Mouse (Mus musculus): Measurements from ENCODE around the gene Rap1b. TPM values are rescaled to one million over a fixed set of nuclear protein-coding genes. Genes with fewer than 3 reads are reported as not detected.

Rap1b gene
- total and polyA plus RNA-seq, 2 experiments from 2014 or later, result 66.0 to 140 TPM

DNA sequence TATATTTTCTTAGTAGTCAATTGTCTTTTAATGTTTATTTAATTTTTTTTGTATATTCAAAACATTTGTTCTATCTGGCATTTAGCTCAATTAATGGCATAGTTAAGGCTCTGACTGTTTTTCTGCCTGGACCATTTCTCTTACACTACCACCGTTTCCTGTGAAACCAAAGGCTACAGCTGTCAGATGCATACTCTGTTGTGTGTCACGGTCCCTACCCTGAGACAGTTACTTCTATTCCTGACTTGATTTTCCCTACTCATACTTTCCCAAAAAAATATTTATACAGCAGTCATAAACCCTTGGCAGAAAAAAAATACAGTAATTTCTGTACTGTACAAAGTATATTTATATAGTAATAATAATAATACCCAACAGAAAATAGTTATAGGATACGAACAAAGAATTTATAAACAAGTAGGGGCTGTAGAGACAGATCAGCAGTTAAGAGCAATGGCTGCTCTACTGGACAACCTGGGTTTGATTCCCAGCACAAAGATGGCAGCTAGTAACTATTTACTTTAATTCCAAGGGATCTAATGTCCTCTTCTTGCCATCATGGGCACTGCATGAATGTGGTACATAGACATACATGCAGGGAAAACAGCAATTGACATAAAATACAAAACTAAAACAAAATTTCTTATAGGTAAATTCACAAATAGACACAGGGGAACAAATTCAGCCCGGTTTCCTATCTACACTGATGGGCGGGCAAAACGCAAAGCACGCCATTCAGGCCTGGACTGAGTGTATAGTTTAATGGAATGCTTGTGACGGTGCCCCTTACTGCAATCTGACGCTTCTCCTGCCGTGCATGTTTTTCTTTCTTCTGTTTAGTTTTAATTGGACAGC lies 78.3 kb downstream of the Rap1b start:
- H3K4me3 ChIP-seq (ENCODE audit: low read depth, low read length), result no peak overlapping the region
- no peak for DNase-seq (ENCODE audit: low spot score)
- H3K27me3 ChIP-seq (ENCODE audit: insufficient read depth, low read length), result no peaks in the 10 kb centered on the region
- no peak overlapping the region for H3K27ac ChIP-seq (ENCODE audit: low read depth, low read length)
- H3K9ac ChIP-seq (replicated peaks; ENCODE audit: low read length, poor library complexity, severe bottlenecking), result no peak overlapping the region
- no peaks in the 10 kb centered on the region for H3K4me1 ChIP-seq (ENCODE audit: insufficient read depth, low read length)
- ATAC-seq (ENCODE audit: low FRiP score), result no peak
- TF ChIP-seq CTCF (IDR thresholded peaks at IDR 0.05), result no peak
- no peak overlapping the region for H3K4me2 ChIP-seq (ENCODE audit: low read depth, low read length, poor library complexity, severe bottlenecking)
- 92% methylated on average over 10 of the region's 10 CpGs for WGBS
- H3K36me3 ChIP-seq (ENCODE audit: insufficient read depth, low read length), result peaks cover 41% of the 10 kb centered on the region
- no peaks in the 10 kb centered on the region for H3K9me3 ChIP-seq (ENCODE audit: low read length)

DNA sequence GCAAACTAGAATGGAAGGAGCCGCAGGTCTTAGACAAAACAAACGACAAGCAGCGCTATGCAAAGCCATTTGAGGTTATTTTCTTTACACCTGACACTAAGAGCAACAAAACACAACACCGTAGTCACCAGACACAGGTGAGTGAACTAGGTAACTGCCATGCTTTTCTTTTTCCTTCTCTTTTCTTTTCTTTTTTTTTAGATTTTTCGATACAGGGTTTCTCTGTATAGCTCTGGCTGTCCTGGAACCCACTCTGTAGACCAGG lies 79.0 kb downstream of the Rap1b start:
- ATAC-seq (ENCODE audit: low FRiP score) (no peak), DNase-seq (ENCODE audit: low spot score) (no peak)
- H3K9ac ChIP-seq (replicated peaks; ENCODE audit: low read length, poor library complexity, severe bottlenecking), result no peak overlapping the region
- H3K4me2 ChIP-seq (ENCODE audit: low read depth, low read length, poor library complexity, severe bottlenecking), result no peak overlapping the region
- WGBS, result 98% methylated on average over 5 of the region's 5 CpGs
- no peak for TF ChIP-seq CTCF (IDR thresholded peaks at IDR 0.05)
- no peak overlapping the region for H3K27ac ChIP-seq (ENCODE audit: low read depth, low read length)
- no peak overlapping the region for H3K4me3 ChIP-seq (ENCODE audit: low read depth, low read length)
- H3K36me3 ChIP-seq (ENCODE audit: insufficient read depth, low read length), result peaks cover 37% of the 10 kb centered on the region
- no peaks in the 10 kb centered on the region for H3K27me3 ChIP-seq (ENCODE audit: insufficient read depth, low read length)
- no peaks in the 10 kb centered on the region for H3K4me1 ChIP-seq (ENCODE audit: insufficient read depth, low read length)
- H3K9me3 ChIP-seq (ENCODE audit: low read length), result no peaks in the 10 kb centered on the region

DNA sequence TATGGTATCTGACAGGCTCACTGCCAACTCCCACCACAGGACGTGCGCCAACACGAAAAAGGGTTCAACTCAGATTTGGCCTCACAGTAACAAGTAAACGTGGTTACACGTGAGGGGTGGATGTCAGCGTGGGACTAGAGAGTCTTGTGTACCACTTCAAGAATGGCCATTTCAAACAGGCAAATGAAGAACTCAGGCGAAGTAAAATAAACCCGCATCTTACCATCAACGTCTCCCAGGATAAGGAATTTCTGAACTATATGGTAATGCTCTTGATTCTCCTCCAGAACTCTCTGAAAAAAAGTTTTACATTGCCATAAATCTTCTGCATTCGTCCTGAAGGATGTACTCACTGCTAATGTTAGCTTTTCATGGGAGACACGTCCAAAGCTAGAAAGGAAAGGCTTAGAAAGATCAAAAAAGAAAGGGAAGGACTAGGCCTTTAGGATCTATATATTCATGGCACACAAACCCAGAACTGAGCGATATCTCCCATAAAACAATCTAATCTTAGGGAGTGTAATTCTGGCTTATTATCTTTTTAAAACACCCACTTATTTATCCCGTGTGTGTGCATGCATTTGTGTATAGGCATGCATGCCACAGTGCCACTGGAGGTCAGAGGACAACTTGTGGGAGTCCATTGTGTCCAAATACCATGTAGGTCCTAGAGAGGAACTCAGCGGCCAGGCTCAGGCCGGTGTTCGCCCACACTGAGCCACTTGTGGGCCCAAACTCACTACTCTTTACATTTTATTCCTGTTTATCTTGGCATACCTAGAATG lies 79.5 kb downstream of the Rap1b start:
- Histone ChIP-seq H3K4me3 (ENCODE audit: low read depth, low read length) (no peak overlapping the region), H3K9me3 (ENCODE audit: low read length) (no peaks in the 10 kb centered on the region), H3K36me3 (ENCODE audit: insufficient read depth, low read length) (peaks cover 37% of the 10 kb centered on the region), H3K4me1 (ENCODE audit: insufficient read depth, low read length) (no peaks in the 10 kb centered on the region), H3K27me3 (ENCODE audit: insufficient read depth, low read length) (no peaks in the 10 kb centered on the region), H3K9ac (replicated peaks; ENCODE audit: low read length, poor library complexity, severe bottlenecking) (no peak overlapping the region), H3K27ac (ENCODE audit: low read depth, low read length) (no peak overlapping the region), H3K4me2 (ENCODE audit: low read depth, low read length, poor library complexity, severe bottlenecking) (no peak overlapping the region)
- no peak for ATAC-seq (ENCODE audit: low FRiP score)
- TF ChIP-seq CTCF (IDR thresholded peaks at IDR 0.05), result no peak
- DNase-seq (ENCODE audit: low spot score), result no peak
- 94% methylated on average over 16 of the region's 16 CpGs for WGBS

DNA sequence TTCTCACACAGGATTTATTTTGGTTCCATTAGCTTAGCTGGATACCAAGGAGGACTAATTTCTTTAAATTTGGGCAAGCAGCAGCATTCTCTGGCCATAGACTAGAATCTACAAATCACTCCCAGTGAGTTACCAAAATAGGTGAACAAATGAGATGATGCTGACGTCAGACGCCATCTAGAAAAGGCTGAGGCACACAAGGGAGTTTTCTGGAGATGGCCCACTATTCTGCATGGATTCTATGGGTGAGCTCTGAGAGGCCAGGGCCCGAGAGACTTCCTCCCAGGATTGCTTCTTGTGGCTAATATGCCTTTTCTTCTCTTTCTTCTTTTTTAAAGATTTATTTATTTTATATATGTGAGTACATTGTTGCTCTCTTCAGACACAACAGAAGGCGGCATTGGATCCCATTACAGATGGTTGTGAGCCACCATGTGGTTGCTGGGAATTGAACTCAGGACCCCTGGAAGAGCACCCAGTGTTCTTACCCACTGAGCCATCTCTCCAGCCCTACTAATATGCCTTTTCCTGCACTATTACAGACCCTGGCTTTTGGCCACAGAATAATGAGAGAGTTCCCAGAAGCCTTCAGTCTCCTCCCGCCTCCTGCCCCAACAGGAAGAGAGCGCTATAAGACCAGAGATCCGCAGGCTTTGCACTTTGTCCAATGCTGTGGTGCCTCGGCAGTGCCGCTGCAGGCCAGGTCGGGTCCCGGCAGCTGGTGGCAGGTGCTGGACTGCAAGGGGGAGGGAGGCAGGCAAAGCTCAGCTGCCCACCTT lies 80.5 kb downstream of the Rap1b start:
- H3K27me3 ChIP-seq (ENCODE audit: insufficient read depth, low read length), result no peaks in the 10 kb centered on the region
- H3K4me1 ChIP-seq (ENCODE audit: insufficient read depth, low read length), result no peaks in the 10 kb centered on the region
- no peaks in the 10 kb centered on the region for H3K9me3 ChIP-seq (ENCODE audit: low read length)
- no peak for TF ChIP-seq CTCF (IDR thresholded peaks at IDR 0.05)
- H3K4me3 ChIP-seq (ENCODE audit: low read depth, low read length), result no peak overlapping the region
- no peak overlapping the region for H3K9ac ChIP-seq (replicated peaks; ENCODE audit: low read length, poor library complexity, severe bottlenecking)
- DNase-seq (ENCODE audit: low spot score) (no peak), ATAC-seq (ENCODE audit: low FRiP score) (no peak)
- H3K4me2 ChIP-seq (ENCODE audit: low read depth, low read length, poor library complexity, severe bottlenecking), result no peak overlapping the region
- no peak overlapping the region for H3K27ac ChIP-seq (ENCODE audit: low read depth, low read length)
- WGBS, result 92% methylated on average over 11 of the region's 11 CpGs
- H3K36me3 ChIP-seq (ENCODE audit: insufficient read depth, low read length), result peaks cover 41% of the 10 kb centered on the region

DNA sequence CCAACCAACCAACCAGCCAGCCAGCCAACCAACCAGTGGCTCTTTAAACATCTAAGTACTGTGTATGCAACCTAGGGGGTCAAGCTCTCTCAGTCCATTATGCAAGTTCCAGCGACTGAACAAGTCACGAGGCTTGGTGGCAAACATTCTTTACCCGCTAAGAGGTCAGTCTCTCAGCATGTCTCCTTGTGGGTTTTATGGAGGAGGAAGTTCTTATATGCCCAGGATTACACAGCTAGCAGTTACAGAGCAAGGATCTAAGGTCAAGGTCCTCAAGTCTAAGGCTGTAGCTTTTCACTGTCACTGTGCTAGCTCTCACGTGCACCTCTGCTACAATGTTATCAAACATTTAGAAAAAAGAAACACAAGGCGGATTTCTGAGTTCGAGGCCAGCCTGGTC lies 81.2 kb downstream of the Rap1b start:
- H3K36me3 ChIP-seq (ENCODE audit: insufficient read depth, low read length), result peaks cover 45% of the 10 kb centered on the region
- DNase-seq (ENCODE audit: low spot score) (no peak), ATAC-seq (ENCODE audit: low FRiP score) (no peak)
- H3K27ac ChIP-seq (ENCODE audit: low read depth, low read length), result no peak overlapping the region
- 87% methylated on average over 6 of the region's 6 CpGs for WGBS
- no peak overlapping the region for H3K4me2 ChIP-seq (ENCODE audit: low read depth, low read length, poor library complexity, severe bottlenecking)
- H3K9ac ChIP-seq (replicated peaks; ENCODE audit: low read length, poor library complexity, severe bottlenecking), result no peak overlapping the region
- no peak overlapping the region for H3K4me3 ChIP-seq (ENCODE audit: low read depth, low read length)
- H3K4me1 ChIP-seq (ENCODE audit: insufficient read depth, low read length), result no peaks in the 10 kb centered on the region
- no peaks in the 10 kb centered on the region for H3K27me3 ChIP-seq (ENCODE audit: insufficient read depth, low read length)
- no peak for TF ChIP-seq CTCF (IDR thresholded peaks at IDR 0.05)
- H3K9me3 ChIP-seq (ENCODE audit: low read length), result no peaks in the 10 kb centered on the region

Other genes with a start within 250 kb of the Rap1b start
- 3.9 TPM in 2 replicates for gene Cpm, start 216.5 kb downstream of the Rap1b start, total RNA-seq (2014; rRNA removed)
- 4.8 and 7.9 TPM in 2 replicates for gene Cpm, start 216.5 kb downstream of the Rap1b start, polyA plus RNA-seq (2015; fragmentation: Nextera tagmentation; extraction: Ambion mirVana)
- gene Mdm2, start 135.3 kb downstream of the Rap1b start, total RNA-seq (2014; rRNA removed), result 65.1 and 69.9 TPM in 2 replicates
- gene Mdm2, start 135.3 kb downstream of the Rap1b start, polyA plus RNA-seq (2015; fragmentation: Nextera tagmentation; extraction: Ambion mirVana), result 23.2 and 28.7 TPM in 2 replicates
- 29.7 and 31.0 TPM in 2 replicates for gene Slc35e3, start 99.7 kb downstream of the Rap1b start, total RNA-seq (2014; rRNA removed)
- 23.7 and 24.4 TPM in 2 replicates for gene Slc35e3, start 99.7 kb downstream of the Rap1b start, polyA plus RNA-seq (2015; fragmentation: Nextera tagmentation; extraction: Ambion mirVana)
- gene Nup107, start 53.3 kb downstream of the Rap1b start, total RNA-seq (2014; rRNA removed), result 14.0 and 26.9 TPM in 2 replicates
- 16.7 and 17.5 TPM in 2 replicates for gene Nup107, start 53.3 kb downstream of the Rap1b start, polyA plus RNA-seq (2015; fragmentation: Nextera tagmentation; extraction: Ambion mirVana)